Mouse (Mus musculus) monocyte, adult 5-6 weeks (primary cell): Measurements from ENCODE around the gene Unc79. TPM values are rescaled to one million over a fixed set of nuclear protein-coding genes. Genes with fewer than 3 reads are reported as not detected.

ENCODE experiments used
- ATAC-seq: fragments of 153-309, 156-312 bp; replicated peaks from 2 replicates; pipeline ENCODE4 v1.8.0; 2017; ENCODE audit warnings: mild to moderate bottlenecking; ENCODE audit not compliant: low TSS enrichment, insufficient number of reproducible peaks, severe bottlenecking, poor library complexity, low FRiP score
- total RNA-seq: library from RNA; stranded (forward); fragments of 200-1000, 200-491, 200-594 nt; gene quantifications from 3 replicates; pipeline ENCODE4 v1.2.3, GENCODE M21; 2017

Unc79 gene
- total RNA-seq, 1 experiment from 2014 or later: not detected

DNA sequence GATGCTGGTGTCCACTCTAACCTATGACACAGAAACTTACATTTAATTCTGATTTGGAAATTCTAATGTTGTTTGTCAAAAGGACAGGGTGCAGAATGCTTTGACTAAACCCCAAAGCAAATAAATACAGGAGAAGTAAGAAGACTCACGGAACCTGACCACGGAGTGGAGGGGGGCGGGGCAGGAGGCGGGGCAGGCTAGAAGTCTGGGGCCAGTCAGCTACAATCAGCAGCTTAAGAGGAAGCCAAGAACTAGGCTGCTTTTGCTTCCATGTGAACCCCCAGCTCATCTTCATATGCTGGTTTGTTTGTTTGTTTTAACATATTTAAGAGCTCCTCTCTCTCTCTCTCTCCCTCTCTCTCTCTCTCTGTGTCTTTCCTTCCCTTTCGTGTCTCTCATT is 154.9 kb downstream of the Unc79 start:
- no peak for ATAC-seq

DNA sequence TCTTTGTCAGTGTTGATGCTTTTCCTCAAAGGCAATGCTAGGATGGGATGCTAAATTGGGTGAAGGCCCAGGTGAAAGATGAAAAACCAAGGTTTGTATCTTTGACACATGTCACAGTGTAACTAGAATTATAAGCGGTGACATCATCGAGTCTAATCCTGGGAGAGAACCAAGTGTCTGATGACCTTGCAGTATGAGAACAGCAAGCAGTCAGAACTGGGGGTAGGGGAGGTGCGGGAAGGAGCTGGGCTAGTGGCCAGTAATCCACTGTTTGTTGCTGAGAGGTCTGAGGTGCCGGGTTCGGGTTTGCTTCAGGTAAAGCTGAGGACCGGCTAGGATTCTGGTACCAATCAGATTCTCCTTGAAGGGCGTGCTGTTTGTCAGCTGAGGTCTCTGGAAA is 160.6 kb downstream of the Unc79 start:
- no peak for ATAC-seq

DNA sequence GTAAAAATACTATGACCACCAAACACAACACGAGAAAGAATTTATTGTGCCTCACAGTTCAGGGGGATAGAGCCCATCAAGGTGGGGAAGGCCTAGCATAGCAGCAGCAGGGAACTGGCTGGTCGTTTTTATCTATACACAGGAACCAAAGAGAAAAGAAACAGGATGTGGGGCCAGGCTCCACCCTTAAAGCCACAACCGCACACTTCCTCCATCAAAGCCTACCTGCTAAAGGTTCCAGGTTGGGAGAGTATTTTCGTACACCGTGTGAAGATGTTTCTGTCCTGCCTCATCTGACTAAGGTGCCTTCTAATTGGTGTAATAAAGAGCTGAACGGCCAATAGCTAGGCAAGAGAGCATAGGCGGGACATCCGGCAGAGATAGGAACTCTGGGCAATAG is 168.0 kb downstream of the Unc79 start:
- no peak for ATAC-seq

DNA sequence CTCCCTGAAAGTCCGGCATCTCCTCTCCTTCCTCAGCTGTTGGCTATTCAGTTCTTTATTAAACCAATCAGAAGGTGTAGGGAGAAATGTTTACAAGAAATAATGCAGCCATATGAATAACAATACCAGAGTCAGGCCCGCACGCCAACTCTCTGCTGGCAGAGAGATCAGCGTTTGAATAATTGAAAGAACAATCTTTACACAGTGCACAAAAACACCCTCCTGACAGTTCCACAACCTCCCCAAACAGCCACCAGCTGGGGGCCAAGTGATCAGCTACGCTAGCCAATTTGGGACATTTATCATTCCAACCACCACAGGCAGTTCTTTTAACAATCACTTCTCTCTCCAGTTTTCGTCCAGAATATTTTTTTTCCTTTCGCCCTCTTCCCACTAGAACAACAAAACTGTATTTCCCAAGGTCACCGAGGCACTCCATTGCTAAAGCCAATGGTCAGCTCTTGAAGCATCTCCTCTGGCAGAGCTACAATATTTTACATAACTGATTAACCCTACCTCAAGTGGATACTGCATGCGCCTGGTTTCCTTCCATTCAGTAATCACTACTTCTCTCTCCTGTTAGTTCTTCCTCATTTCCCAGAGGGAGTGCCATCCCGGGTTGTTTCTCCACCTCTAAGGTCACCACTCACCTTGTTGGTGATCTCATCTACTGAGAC is 169.0 kb downstream of the Unc79 start:
- ATAC-seq: no peak

DNA sequence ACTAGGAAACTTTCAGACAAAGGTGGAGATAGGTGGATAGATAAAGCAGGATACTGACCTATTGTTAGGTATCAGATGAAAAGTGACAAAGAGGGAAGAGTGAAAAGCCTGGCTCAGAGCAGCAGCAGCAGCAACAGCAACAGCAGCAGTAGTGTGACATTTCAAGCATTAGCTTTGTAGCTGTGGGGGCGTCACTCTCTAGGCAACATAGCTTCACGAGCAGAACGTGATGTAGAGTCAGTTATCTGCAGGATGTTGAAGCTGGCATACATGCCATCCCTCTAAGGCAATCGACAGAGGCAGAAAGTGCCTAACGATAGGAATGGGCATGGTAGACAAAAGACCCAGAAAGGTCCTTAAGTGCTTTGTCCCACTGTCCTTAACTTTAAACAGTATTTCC is 173.3 kb downstream of the Unc79 start:
- ATAC-seq: no peak

DNA sequence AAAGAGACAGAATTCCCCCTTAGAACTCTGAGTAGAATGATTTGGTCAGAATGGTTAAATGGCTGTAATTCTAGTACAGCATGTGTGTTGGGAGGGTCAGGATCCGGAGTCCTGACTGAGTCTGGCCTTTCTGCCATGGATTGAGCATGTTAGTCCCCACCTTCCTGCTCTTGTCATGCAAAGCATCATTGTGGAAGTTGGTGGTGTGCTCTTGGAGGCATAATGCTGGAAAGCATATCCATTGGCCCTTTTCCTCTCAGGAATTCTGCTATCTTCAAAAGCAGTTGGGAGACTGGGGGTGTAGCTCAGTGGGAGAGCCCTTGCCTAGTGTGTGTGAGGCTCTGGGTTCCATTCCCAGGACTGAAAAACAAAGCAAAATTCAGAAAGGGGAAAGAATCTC is 175.2 kb downstream of the Unc79 start:
- ATAC-seq: no peak

DNA sequence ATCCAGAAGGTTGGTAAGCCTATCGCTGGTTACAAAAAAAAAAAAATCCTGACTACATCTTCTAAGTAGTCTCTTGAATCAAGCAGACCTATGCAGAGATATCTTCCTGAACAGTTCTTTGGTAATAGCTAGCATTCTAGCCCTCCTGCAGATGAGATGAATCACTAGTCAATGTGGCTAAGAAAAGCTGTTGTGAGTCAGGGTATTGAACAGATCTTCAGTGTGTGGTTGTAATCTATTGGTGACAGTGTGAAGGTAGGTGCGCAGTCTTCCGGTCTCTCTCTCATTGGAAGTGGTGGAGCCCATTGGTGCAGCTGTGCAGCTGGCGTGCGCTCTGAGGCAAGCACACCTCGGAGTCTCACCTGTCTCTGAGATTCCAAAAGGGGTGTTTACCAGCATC is 180.3 kb downstream of the Unc79 start:
- no peak for ATAC-seq

DNA sequence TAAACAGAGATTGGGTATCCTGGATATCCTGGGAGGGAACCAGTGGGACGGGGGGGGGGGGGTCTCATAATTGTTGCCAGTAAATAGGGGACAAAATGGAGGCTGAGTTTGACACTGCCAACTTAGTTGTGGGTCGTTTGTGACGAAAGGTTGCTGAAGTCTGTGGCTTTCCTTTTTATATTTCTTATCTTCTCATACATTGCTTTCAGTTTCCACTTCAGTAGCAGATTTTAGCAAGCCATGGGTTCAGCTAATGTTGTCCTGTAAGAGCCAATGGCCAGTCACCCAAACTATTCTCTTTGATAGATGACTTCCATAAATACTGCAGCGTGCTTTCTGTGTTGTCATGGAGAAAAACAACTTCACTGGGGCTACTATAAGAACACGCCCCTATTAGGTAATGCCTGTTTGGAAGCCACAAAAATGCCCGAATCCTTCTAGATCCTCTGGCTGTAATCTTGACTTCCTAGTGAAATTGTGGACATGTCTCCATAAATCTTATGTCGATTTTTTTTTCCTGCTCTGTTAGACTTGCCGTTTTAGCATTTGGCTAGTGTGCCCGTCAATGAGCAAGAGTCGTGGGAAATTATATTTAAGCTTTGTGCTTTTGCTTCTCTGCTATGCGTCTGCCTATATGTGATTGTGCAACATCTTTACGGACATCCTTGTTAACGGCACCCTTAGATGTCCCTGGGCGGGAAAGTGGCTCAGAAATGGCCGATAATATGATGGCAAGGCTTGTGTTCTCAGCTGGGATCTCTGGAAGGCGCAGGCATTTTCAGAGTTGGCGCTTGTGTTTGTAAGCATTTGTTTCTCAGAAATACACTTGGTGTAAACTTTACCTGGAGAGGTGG is 181.0 kb downstream of the Unc79 start:
- ATAC-seq: no peak

DNA sequence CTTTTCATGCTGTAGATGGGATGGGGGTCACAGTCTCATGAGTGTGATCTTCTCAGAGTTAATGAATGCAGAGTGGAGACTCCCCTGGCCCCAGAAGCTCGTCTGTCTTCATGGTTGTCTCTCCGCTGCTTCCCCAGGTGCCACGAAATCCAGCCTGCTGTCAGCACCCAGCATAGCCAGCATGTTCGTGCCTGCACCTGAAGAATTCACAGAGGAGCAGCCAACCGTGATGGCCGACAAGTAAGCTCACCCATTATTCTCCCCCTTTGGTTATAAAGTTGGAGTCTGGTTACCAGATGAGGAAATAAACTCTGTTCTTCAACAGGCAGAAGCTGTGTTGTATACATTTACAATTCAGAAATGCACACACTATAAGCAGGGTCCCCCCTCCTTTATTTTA is 182.8 kb downstream of the Unc79 start:
- no peak for ATAC-seq

DNA sequence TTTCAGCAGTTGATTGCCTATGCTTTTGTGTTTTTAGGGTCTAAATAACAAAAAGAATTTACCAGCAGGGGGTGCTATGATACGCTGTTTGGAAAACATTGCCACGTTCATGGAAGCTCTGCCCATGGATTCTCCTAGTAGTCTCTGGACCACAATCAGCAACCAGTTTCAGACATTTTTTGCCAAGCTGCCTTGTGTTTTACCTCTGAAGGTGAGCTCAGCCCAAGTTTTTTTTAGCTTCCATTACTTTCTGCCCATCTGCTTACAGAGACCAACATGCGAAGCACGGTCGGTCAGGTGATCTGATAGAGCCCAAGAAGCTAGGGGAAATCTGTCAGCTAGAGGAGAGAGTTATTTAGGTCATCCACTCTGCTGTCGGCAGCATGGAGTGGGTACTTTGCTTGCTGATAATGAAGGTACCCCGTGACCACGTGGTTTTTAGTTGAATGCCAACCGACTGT is 193.9 kb downstream of the Unc79 start:
- no peak for ATAC-seq

DNA sequence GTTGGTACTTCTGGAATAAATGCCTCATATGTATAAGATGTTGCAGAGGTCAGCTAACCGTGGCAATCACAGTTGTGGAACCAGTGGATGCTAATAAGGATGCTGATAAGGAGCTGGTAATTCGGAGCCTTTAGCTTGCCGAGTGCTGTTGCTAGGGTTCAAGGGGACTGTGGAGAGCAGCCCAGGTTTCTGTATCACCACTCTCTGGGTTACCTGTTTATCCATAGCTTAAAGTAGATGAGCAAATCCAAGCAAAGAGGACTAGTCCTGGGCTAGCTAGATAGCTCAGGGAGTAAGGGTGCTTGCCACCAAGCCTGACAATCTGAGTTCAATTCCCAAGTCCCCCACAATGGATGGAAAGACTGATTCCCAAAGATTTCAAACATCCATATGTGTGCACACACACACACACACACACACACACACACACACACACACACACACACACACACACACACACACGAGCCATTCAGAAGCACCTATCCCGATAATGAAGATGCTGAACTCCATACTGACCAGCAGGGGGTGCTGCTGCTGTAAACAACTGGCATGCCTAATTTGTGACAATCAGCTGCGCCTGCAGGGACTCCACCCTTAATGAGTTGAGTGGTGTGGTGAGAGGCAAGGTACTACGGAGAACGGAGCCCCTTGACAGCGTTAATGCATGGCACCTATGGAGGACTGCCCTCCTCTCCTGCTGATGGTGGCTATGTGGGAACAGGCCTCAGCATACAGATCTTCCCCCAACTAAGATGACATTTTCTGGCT is 195.3 kb downstream of the Unc79 start:
- 0 out of 2 replicates have a peak, but pooled peaks have one; percentile 47 for ATAC-seq

DNA sequence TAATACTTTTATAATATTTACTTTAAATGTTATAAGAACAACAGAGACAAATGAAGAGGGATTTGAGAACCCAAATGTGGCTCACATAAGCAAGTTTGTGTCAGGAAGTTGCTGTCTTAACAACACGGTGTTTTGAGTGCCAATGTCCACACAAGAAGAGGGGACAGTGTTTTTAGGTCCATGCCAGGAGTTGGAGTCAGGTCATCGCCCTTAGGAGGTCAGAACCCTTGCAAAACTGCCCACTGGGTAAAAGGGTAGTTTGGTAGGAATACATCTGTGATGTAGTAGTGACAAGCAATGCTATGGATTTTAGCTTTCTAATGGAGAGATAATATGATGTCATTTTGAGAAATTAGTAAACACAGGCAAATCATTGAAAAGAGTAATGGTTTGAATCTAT is 201.6 kb downstream of the Unc79 start:
- ATAC-seq: no peak

DNA sequence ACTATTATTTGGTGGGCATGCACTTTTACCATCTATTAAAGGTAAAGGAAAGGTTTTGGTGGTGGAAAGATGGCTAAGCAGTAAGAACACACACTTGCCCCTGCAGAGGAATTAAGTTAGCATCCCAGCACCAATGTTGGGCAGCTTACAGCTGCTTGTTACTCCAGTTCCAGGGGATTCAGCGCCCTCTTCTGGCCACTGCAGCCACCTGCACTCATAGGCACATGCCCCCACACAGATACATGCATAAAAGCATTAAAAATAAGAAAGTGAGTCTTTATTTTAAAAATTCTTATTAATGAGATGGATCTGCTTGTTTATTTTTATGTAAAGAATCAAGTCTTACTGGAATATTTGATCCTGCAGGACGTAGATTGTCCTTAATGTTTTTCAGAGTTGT is 206.3 kb downstream of the Unc79 start:
- ATAC-seq: no peak

DNA sequence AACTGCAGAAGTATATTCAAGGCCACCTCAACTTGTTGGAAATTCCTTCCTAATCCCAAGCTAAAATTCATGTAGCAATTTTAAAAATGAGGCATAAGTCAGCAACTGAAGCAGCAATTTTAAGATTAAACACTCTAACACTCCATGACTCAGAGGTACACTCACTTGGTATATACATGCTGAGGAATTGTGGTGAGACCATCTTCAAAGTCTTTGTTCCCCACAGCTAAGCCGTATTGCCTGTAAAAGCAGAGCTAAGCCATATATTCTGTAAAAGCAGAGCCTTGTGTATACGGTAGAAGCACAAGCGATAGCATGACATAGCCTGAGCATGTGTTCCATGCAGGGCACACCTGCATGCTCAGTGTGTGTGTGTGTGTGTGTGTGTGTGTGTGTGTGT is 206.7 kb downstream of the Unc79 start:
- no peak for ATAC-seq

DNA sequence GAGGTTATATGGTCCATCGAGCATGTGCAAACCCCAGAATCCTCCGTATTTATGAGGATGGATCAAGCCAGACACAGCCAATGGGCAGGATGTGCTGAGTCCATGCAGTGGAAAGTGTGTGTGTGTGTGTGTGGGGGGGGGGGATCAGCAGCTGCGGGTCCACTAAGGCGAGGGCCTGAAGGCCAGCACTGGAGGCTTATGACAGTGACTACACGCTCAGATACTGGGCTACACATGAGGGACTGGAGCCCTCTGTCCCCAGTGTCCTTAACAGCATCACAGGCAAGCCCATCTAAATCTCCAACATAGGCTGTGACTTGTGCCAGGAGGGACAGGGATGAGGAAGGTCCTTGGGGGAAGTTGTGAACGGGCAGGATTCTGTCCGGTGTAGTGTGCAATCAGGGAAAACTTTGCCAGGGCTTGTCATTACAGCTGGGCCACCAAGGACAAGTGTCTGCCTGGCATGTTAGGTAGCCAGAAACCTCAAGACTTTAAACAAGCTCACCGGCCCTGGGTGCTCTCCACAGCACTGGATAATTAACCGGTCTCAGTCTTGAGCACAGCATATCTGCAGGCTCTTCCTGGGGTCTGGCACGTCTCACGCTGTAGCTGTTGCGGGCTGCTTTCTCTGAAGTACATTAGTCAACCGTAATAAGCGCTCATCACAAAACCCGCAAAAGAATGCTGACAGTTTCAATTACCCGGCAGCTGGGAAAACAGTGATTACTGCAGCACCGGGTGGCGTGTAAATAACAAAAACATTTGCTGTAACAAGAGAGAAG is 208.7 kb downstream of the Unc79 start:
- ATAC-seq: no peak

DNA sequence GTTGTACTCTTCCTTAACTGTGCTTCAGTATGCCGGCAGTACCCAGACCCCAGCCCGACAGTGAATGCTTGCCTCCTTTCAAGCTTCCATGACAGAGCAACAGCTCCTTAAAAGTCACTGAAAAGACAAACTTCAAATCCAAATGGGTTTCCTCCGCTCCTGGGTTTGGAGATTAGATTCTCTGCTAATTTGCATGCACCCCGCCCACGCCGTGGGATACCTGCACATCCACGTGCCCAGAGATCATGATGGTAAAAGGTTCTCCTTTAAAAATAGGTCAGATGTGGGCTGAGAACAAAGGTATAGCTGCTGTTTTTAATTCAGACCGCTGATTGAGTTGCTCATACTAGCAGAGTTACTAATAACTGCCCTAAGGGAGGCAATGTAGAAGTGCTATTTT is 210.4 kb downstream of the Unc79 start:
- ATAC-seq: no peak

DNA sequence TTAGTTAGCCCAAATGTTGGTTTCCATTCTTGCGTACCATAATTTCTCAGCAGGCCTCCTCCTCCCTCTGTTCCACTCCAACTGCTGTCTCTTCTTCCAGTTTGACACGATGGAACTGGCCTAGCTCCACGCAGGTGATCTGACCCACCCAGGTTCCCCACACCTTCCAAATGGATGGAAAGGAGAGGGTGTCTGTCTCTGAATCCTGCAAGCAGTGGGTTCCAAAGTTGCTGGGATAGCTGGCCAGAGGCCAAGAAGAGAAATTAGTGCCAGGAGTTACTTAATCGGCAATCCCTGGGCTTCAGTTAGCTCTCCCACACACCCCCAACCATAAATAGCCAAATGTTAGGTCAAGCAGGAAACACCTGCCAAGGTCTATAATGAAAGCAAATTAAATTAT is 212.1 kb downstream of the Unc79 start:
- ATAC-seq: no peak

DNA sequence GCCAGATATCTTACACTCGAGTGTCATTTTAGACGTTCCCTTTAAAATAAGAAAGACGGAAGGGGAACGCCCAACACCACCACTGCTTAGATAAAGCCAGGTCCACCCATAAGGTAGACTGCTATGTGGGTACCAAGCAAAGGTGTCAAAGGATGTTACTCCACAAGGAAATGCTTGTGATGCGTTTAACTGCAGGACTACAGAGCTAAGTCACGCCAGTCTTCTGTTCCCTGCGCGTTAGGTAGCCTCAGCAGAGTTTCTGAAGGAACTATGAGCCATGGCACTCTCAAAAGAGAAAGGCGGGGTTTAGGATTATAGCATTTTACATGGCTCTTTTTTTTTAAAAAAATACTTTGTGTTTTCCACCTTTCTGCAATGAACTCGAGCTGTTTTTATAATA is 214.9 kb downstream of the Unc79 start:
- no peak for ATAC-seq
